Mouse (Mus musculus) CH12F3 (cell line): Measurements from ENCODE around the gene Zfp341.

Experiments used
- in situ Hi-C: fragments of 300-500 bp; cut with MboI; formaldehyde crosslinking; loops from 2 replicates; pipeline ENCODE4 v1.14.3; 2020; ENCODE audit warnings: low sequenced_read_pairs

Zfp341 gene

GRCm38 (mm10) chr2:154670741-154671140 is 57.6 kb downstream of the Zfp341 start:
- in situ Hi-C loops: no loop called here

DNA sequence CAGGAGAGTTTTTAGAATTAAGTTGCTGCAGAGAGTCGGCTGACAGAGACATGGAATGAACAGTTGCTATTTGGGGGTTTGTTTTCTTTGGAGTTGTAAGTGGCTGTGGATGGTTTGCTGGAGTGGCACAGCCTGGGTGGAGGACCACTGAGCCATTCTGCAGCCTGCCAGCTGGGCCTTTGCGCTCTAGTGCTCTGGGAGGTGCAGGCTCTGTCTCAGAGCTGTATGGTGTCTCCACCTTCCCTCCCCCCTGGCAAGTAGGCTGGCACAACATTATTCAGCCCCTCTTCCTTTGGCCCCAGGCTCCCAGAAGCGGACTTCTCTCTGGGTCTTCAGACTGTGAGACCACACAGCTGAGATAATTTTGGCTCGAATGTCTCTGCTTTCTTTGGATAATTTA is 60.9 kb downstream of the Zfp341 start:
- in situ Hi-C loops: no loop called here

GRCm38 (mm10) chr2:154676653-154677609 is 63.8 kb downstream of the Zfp341 start:
- in situ Hi-C loops: no loop called here

DNA sequence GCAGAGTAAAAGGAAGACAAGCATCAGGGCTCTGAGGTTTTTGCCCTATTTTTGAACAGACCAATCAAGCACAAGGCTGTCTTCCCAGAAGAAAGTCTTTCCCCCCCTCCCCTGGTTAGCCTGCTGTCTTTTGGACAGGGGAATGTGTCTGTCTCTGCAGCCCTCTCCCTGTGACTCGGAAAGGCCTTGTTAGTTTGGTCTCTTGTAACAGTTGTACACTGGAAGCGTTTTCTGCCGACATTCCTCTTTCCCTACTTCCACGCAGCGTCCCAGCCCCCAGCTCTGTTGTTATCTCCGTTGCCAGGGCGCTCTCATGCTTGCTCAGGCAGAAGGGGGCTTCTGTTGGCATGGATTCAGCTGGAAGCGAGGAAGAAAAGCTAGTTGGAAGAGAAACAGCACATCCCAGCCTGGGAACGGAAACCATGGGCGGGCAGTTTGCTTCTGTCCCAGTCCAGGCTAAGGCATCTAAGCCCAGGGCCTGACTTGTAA is 64.6 kb downstream of the Zfp341 start:
- in situ Hi-C loops: no loop called here

GRCm38 (mm10) chr2:154678995-154679394 is 65.9 kb downstream of the Zfp341 start:
- in situ Hi-C loops: no loop called here

GRCm38 (mm10) chr2:154680337-154680736 is 67.2 kb downstream of the Zfp341 start:
- in situ Hi-C loops: no loop called here

DNA sequence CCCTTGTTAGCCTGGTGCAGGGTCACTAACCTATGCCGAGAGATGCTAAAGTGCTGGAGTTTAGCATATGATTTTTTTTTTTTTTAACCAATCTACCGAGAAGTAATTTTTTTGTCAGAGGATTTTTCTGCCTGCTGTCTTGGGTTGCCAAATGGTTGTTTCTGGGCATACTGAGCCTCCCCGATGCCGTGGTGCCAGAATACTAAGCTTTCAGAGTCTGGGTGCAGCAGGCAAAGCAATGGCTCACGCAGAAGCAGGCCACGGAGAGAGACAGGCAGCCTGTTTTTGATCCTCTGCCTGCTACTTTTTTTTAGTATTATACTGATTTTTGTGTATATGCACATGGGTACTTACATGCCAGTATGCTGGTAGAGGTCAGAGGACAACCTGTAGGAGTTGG is 67.8 kb downstream of the Zfp341 start:
- in situ Hi-C loops: no loop called here

GRCm38 (mm10) chr2:154682712-154683111 is 69.6 kb downstream of the Zfp341 start:
- in situ Hi-C loops: no loop called here

DNA sequence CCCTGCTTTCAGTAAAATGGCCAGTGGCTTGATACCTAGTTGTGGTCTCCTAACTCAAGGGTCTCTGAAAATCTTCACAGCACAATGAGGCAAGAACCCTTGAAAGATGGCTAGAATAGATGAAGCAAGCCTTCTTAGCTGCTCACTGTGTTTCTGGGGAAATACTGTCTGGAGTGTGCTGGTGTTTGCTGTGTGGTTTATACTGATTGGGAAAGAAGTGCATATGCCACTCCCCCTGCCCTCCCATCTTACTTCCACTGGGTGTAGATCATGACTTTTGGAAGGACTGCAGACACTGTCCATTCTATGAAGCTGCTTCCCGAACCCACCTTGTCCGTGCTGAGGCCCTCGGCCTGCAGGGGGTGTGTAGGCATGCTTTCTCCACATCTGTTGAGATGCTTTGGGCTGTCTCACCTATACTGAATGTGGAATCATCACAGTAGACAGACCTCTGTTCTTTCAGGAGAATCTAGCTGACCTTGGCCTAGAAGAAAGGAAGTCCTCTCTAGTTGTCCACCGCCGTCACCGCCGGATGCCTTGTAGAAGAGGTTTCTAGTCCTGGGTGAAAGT is 71.9 kb downstream of the Zfp341 start:
- in situ Hi-C loops: no loop called here

DNA sequence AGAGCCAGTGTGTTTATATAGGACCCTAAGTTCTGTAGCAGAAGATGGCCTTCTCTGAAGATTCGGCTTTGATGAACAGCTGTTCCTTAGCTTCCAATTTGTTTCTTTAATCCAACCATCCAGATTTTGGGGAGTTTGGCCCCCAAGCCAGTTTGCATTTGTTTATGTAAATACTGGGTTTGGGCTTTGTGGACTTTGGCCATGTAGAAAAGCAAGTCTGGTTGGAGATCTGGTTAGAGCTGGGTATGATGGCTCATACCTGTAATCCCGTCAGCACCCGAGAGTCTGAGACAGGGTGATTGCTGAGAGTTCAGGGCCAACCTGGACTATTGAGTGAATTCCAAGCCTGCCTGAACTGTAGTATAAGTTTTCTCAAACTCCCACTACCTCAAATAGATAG is 72.7 kb downstream of the Zfp341 start:
- in situ Hi-C loops: no loop called here

GRCm38 (mm10) chr2:154686819-154687218 is 73.7 kb downstream of the Zfp341 start:
- in situ Hi-C loops: no loop called here

GRCm38 (mm10) chr2:154689391-154689790 is 76.3 kb downstream of the Zfp341 start:
- in situ Hi-C loops: no loop called here

- in situ Hi-C loops: no loop called here
Measured at GRCm38 (mm10) chr2:154690959-154691358, 77.9 kb downstream of the Zfp341 start.

DNA sequence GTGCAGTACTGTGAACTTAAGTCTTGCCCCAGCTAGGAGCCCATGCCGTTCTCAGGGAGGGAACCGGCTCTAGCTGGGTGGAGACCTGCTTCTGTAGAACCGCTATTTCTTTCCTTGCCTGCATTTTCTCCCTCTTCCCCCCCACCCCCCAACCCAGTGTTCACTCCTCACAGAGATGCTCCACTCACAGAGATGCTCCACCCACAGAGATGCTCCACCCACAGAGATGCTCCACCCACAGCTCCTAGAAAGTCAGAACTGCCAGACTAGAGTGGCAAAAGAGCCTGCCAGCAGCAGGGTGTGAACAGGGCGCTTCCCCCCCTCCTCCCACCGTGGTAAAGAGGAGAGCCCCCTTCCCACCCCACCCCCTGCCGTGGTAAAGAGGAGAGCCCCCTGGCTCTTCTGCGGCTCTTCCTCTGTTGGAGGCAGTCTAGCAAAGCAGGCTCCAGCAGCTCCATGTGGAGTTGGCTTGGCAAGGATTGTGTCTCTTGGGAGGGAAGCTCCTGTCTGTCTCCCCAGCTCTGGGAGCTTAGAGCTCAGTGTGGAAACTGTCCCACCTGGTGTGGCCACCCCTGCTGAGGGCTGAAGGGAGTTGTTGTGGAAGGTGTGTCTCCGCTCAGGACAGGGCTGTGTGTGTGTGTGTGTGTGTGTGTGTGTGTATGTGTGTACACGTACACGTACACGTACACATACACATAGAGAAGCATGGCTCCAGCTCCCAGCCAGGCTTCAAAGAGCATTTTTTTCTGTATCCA is 80.3 kb downstream of the Zfp341 start:
- in situ Hi-C loops: no loop called here

- in situ Hi-C loops: no loop called here
Measured at GRCm38 (mm10) chr2:154693941-154694256, 80.8 kb downstream of the Zfp341 start.

- in situ Hi-C loops: no loop called here
Measured at GRCm38 (mm10) chr2:154695690-154696089, 82.6 kb downstream of the Zfp341 start.
